Mouse (Mus musculus) sigmoid colon, adult 10 weeks (tissue): Measurements from ENCODE around the gene Vmn1r47. TPM values are rescaled to one million over a fixed set of nuclear protein-coding genes. Genes with fewer than 3 reads are reported as not detected.

ENCODE experiments used
- polyA plus RNA-seq: library from polyadenylated mRNA; stranded (reverse); fragments of 350-450 nt; fragmentation: Illumina TruSeq; extraction: RNeasy Lipid Tissue Mini Kit (QIAGEN cat#74804); gene quantifications from one replicate; pipeline ENCODE4 v1.2.3, GENCODE M21; 2014; ENCODE audit warnings: low read depth, low replicate concordance

The Vmn1r47 gene
- polyA plus RNA-seq: not detected

DNA sequence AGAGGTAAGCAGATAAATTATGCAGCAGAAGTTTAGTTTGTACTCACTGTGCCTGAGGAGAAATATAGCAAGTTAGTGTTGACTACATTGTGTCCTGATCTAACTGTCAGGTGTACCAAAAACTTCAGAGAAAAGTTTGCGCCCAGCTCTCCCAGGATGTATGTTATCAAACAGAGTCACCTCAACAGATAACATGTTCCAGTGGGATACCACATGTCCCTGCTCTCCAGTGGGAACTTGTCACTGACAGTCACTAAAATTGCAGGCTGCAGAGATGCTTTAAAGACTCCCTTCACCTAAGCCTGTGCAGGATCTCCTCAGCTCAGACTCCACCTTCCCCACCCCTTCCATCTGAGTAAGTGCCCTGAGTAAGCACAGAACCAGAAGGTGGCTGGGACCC is at the start of gene Vmn1r47:
Gene Vmn1r47, plus strand, starts transcription at position 301 of the 400 bp plus-strand sequence.

DNA sequence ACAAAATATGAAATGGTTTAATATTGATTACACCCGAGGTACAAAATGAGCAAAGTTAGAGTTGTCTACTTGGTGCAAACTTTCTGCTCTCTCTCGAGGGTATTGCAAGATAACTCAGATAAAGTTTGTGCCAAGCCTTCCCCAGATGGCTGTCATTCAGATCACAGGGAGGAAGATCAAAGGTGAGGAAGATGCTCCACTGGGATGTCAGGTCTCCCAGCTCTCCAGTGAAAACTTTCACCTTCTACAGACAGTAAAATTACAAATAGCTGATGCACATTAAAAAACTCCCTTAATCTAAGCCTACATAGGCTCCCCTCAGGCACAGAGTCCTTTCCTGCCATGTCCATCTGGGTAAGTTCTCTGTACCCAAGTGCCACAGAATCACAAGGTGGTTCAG is 46.9 kb upstream of the Vmn1r47 start, which contains the start of gene Vmn1r46:
Gene Vmn1r46, plus strand, starts transcription at position 301 of the 400 bp plus-strand sequence.

DNA sequence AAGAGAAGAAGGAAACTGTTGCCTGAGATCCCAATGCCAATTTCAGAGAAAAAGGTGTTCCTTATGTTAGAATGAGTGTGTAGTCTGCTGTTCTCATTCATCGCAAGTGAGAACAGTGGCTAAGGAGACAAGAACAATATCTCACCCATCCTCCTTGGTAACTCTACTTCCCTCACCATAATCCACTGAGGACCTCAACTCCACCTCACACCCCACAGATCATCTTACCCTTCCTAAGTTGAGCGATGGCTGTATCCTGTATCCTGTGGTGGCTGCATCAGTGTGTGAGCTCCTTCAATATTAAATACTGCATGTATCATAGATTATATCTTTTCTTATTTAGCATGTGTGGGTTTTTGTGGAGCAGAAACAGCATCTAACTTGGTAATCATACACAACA is 20.8 kb downstream of the Vmn1r47 start, which contains the start of gene Vmn1r48:
Gene Vmn1r48, minus strand, starts transcription at position 101 of the 400 bp plus-strand sequence.

Other genes with a start within 250 kb of the Vmn1r47 start
- not detected for gene Vmn1r42, start 139.7 kb upstream of the Vmn1r47 start, polyA plus RNA-seq
- not detected for gene Vmn1r43, start 139.7 kb upstream of the Vmn1r47 start, polyA plus RNA-seq
- gene Vmn1r44, start 132.5 kb upstream of the Vmn1r47 start, polyA plus RNA-seq: not detected
- not detected for gene Vmn1r45, start 75.5 kb upstream of the Vmn1r47 start, polyA plus RNA-seq
- not detected for gene Vmn1r46, start 46.8 kb upstream of the Vmn1r47 start, polyA plus RNA-seq
- gene Vmn1r48, start 20.7 kb downstream of the Vmn1r47 start, polyA plus RNA-seq: not detected
- not detected for gene Vmn1r49, start 62.4 kb downstream of the Vmn1r47 start, polyA plus RNA-seq
- not detected for gene Vmn1r50, start 85.3 kb downstream of the Vmn1r47 start, polyA plus RNA-seq
- gene Vmn1r51, start 106.4 kb downstream of the Vmn1r47 start, polyA plus RNA-seq: not detected
- gene Vmn1r52, start 158.7 kb downstream of the Vmn1r47 start, polyA plus RNA-seq: not detected
- not detected for gene V1ra8, start 186.6 kb downstream of the Vmn1r47 start, polyA plus RNA-seq
- gene Vmn1r53, start 208.3 kb downstream of the Vmn1r47 start, polyA plus RNA-seq: not detected
- not detected for gene Vmn1r54, start 230.2 kb downstream of the Vmn1r47 start, polyA plus RNA-seq